Mouse (Mus musculus): ENCODE results near the gene Sec16a. TPM values are rescaled to one million over a fixed set of nuclear protein-coding genes. Genes with fewer than 3 reads are reported as not detected.

The Sec16a gene
- polyA plus RNA-seq, 1 experiment = 30.6 TPM

GRCm38 (mm10) chr2:26444368-26444767, 648 bp downstream of the Sec16a start:
- Histone ChIP-seq H3K4me1 (ENCODE audit: control insufficient read depth, insufficient read depth, low read length) (peaks cover 9% of the 10 kb centered on the region), H3K4me3 (ENCODE audit: insufficient read depth, low read length) (peak overlapping the region; percentile 80), H3K27ac (ENCODE audit: insufficient read depth, low read length) (peak overlapping the region; percentile 69; the same call in 1 of the 2 replicates)
- TF ChIP-seq POLR2A (IDR thresholded peaks at IDR 0.05; ENCODE audit: extremely low read depth, insufficient read depth, low read length) (no peak), CTCF (IDR thresholded peaks at IDR 0.05; ENCODE audit: extremely low read depth, insufficient read depth, low read length) (no peak)

- no peak overlapping the region for H3K27ac ChIP-seq (ENCODE audit: insufficient read depth, low read length)
These were observed 1.1 kb downstream of the Sec16a start for GRCm38 (mm10) chr2:26443876-26444275.

GRCm38 (mm10) chr2:26442843-26443242, 2.2 kb downstream of the Sec16a start:
- H3K27ac ChIP-seq (ENCODE audit: insufficient read depth, low read length) = no peak overlapping the region
- H3K4me1 ChIP-seq (ENCODE audit: control insufficient read depth, insufficient read depth, low read length) = peaks cover 10% of the 10 kb centered on the region
- no peak overlapping the region for H3K4me3 ChIP-seq (ENCODE audit: insufficient read depth, low read length)
- TF ChIP-seq POLR2A (IDR thresholded peaks at IDR 0.05; ENCODE audit: extremely low read depth, insufficient read depth, low read length) (no peak), CTCF (IDR thresholded peaks at IDR 0.05; ENCODE audit: extremely low read depth, insufficient read depth, low read length) (no peak)

More at GRCm38 (mm10) chr2:26443876-26444275, 1.1 kb downstream of the Sec16a start:
- TF ChIP-seq CTCF (IDR thresholded peaks at IDR 0.05; ENCODE audit: extremely low read depth, insufficient read depth, low read length) (no peak), POLR2A (IDR thresholded peaks at IDR 0.05; ENCODE audit: extremely low read depth, insufficient read depth, low read length) (no peak)
- Histone ChIP-seq H3K4me3 (ENCODE audit: insufficient read depth, low read length) (peak overlapping the region; percentile 80), H3K4me1 (ENCODE audit: control insufficient read depth, insufficient read depth, low read length) (peaks cover 9% of the 10 kb centered on the region)

DNA sequence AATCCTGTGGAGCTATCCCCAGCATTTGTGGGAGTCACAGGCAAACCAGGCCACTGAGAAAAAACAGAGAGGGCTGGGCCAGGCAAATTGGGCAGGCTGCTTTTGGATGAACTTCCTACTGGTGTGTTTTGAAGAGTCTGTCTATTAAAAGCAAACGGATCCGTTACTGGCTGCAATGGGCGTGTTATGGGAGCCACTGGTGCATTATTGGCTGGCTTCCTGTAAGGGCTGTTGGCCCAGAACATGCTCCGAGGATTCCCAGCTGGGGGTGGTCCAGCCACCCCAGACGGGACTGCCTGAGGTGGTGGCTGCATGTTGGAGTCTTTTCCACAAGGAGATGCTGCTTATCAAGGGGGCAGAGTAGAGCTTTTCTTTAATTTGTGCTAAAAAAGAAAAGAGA, 3.3 kb downstream of the Sec16a start:
- TF ChIP-seq CTCF (IDR thresholded peaks at IDR 0.05; ENCODE audit: extremely low read depth, insufficient read depth, low read length) (no peak), POLR2A (IDR thresholded peaks at IDR 0.05; ENCODE audit: extremely low read depth, insufficient read depth, low read length) (no peak)

DNA sequence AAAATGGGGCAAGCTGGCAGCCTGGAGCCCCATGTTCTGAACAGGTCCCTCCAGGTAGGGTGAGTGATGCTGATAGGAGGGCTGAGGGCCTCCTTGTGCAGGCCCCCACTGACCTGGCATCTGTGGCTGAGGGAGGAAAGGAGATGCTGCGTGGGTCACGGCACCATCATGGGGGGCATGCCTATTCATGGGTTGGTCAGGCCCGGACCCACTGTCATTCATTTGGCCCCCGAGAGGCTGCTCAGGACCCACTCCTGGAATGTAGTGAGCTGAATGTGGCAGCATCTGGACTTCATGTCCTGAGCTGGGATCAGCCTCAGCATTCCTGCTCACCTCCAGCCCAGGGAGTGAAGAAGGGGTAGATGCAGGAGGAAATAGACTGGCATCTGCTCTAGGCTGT, 3.8 kb downstream of the Sec16a start:
- TF ChIP-seq POLR2A (IDR thresholded peaks at IDR 0.05; ENCODE audit: extremely low read depth, insufficient read depth, low read length) = no peak
- Histone ChIP-seq H3K4me3 (ENCODE audit: insufficient read depth, low read length) (no peak overlapping the region), H3K4me1 (ENCODE audit: control insufficient read depth, insufficient read depth, low read length) (peaks cover 9% of the 10 kb centered on the region; the same call in 1 of the 2 replicates), H3K27ac (ENCODE audit: insufficient read depth, low read length) (no peak overlapping the region)

More for the DNA sequence above, 3.3 kb downstream of the Sec16a start:
- Histone ChIP-seq H3K4me1 (ENCODE audit: control insufficient read depth, insufficient read depth, low read length) (peaks cover 10% of the 10 kb centered on the region), H3K4me3 (ENCODE audit: insufficient read depth, low read length) (no peak overlapping the region), H3K27ac (ENCODE audit: insufficient read depth, low read length) (no peak overlapping the region)

DNA sequence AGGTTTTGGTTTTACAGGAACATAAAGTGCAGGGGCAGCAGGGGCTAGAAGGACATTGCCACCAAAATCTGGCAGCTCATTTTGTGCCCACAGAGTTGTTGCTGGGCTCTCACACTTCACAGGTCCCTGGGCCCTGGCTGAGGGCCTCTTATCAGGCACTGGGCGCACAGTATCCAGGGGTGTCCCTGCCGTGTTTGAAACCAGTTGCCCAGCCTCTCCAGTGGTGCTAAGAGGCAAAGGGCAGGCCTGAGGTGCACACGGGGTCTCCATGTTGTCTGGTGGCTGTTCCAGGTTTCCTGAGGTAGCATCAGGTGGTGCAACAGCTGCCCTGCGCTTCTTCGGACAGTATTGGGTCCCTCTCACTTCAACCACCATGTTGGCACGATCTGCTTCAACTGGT, 5.3 kb downstream of the Sec16a start:
- H3K4me1 ChIP-seq (ENCODE audit: control insufficient read depth, insufficient read depth, low read length) = peaks cover 9% of the 10 kb centered on the region; the same call in 1 of the 2 replicates
- no peak overlapping the region for H3K27ac ChIP-seq (ENCODE audit: insufficient read depth, low read length)
- TF ChIP-seq CTCF (IDR thresholded peaks at IDR 0.05; ENCODE audit: extremely low read depth, insufficient read depth, low read length) = no peak
- no peak for TF ChIP-seq POLR2A (IDR thresholded peaks at IDR 0.05; ENCODE audit: extremely low read depth, insufficient read depth, low read length)
- H3K4me3 ChIP-seq (ENCODE audit: insufficient read depth, low read length) = no peak overlapping the region

- Histone ChIP-seq H3K4me3 (ENCODE audit: insufficient read depth, low read length) (no peak overlapping the region), H3K27ac (ENCODE audit: insufficient read depth, low read length) (no peak overlapping the region), H3K4me1 (ENCODE audit: control insufficient read depth, insufficient read depth, low read length) (peaks cover 6% of the 10 kb centered on the region; the same call in 1 of the 2 replicates)
- no peak for TF ChIP-seq CTCF (IDR thresholded peaks at IDR 0.05; ENCODE audit: extremely low read depth, insufficient read depth, low read length)
- no peak for TF ChIP-seq POLR2A (IDR thresholded peaks at IDR 0.05; ENCODE audit: extremely low read depth, insufficient read depth, low read length)
These were observed 6.6 kb downstream of the Sec16a start for GRCm38 (mm10) chr2:26438373-26438772.

DNA sequence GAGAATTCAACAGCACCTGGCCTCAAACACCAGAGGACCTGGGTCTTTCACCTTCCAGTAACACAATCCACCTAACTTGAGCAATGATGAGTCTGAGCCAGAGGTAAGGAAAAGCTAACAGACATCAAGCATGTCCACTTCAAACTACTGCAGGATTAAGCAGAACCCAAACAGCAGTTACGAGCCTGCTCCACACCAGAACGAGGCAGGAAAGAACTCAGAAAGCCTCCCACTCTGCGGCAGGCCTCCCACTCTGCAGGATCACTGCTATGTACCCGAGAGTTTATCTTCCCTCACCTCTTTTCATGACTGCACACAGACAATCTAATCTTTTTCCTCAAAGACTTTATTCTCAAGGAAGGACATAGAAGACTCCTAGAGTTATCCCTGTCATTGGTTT, 7.8 kb downstream of the Sec16a start:
- TF ChIP-seq POLR2A (IDR thresholded peaks at IDR 0.05; ENCODE audit: extremely low read depth, insufficient read depth, low read length) = no peak
- no peak for TF ChIP-seq CTCF (IDR thresholded peaks at IDR 0.05; ENCODE audit: extremely low read depth, insufficient read depth, low read length)
- H3K4me3 ChIP-seq (ENCODE audit: insufficient read depth, low read length) = no peak overlapping the region
- peaks cover 6% of the 10 kb centered on the region; the same call in 1 of the 2 replicates for H3K4me1 ChIP-seq (ENCODE audit: control insufficient read depth, insufficient read depth, low read length)
- no peak overlapping the region for H3K27ac ChIP-seq (ENCODE audit: insufficient read depth, low read length)

DNA sequence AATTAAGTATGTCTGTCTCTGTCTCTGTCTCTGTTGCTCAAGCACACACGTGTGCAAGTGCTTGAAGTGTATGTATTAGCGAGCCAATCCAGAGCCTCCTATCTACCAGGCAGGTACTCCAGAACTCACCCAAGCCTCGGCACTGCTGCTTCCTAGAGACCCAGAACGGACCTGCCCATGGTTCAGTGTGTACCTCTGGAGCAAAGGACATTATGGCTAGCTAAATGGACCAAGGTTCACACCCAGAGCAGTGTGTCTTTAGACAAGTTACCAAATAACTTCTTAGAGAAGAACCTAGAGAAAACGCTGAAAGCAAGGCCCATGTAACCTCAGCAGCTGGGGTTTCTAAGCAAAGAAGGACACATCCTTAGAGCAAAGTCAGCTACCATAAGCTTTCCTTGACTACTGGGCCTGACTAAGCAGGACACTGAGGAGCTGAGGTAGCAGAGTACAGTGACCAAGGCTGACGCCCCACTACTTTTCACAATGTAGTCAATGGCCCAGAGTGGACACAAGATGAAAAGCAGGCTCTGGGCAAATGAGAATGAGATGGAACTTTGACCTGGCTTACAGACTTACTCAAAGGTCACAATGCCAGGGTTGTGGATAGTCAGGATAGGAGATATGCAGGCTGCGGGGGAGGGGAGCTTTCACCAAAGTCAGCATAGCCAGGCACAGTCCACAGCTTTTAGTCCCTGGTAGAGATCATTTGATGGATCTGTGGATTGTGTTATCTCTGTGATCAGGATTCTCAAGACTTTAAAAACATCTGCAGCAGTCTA, 10.0 kb downstream of the Sec16a start:
- no peak overlapping the region for H3K27ac ChIP-seq (ENCODE audit: insufficient read depth, low read length)
- H3K4me3 ChIP-seq (ENCODE audit: insufficient read depth, low read length) = no peak overlapping the region
- peaks cover 6% of the 10 kb centered on the region; the same call in 1 of the 2 replicates for H3K4me1 ChIP-seq (ENCODE audit: control insufficient read depth, insufficient read depth, low read length)
- TF ChIP-seq CTCF (IDR thresholded peaks at IDR 0.05; ENCODE audit: extremely low read depth, insufficient read depth, low read length) = no peak

- Histone ChIP-seq H3K4me1 (ENCODE audit: control insufficient read depth, insufficient read depth, low read length) (no peaks in the 10 kb centered on the region; the same call in 1 of the 2 replicates), H3K4me3 (ENCODE audit: insufficient read depth, low read length) (no peak overlapping the region), H3K27ac (ENCODE audit: insufficient read depth, low read length) (no peak overlapping the region)
- TF ChIP-seq POLR2A (IDR thresholded peaks at IDR 0.05; ENCODE audit: extremely low read depth, insufficient read depth, low read length) (no peak), CTCF (IDR thresholded peaks at IDR 0.05; ENCODE audit: extremely low read depth, insufficient read depth, low read length) (no peak)
These were observed 15.2 kb downstream of the Sec16a start for GRCm38 (mm10) chr2:26429851-26430250.
